Mouse (Mus musculus) forelimb bud, embryonic 11.5 days (tissue): ENCODE data around the gene Sept7.
"Not testable (repeated sequence)": the region's sequence is repeated elsewhere in the genome, so short reads cannot be mapped to it uniquely, and the experiment has no call there.

Experiments used
- DNase-seq: peaks from one replicate; pipeline ENCODE4 v3.0.0-alpha.2; 2012; ENCODE audit warnings: low read depth, low spot score

The Sept7 gene

GRCm38 (mm10) chr9:25253478-25253824 lies 1.2 kb downstream of the Sept7 start:
- no peak for DNase-seq

- DNase-seq, result no peak
Observed at GRCm38 (mm10) chr9:25260411-25260810, 8.2 kb downstream of the Sept7 start.

GRCm38 (mm10) chr9:25260979-25261378 lies 8.7 kb downstream of the Sept7 start:
- no peak for DNase-seq

- no peak for DNase-seq
Observed at GRCm38 (mm10) chr9:25262087-25262486, 9.8 kb downstream of the Sept7 start.

- no peak for DNase-seq
Observed at GRCm38 (mm10) chr9:25265795-25266194, 13.6 kb downstream of the Sept7 start.

GRCm38 (mm10) chr9:25267133-25267532 lies 14.9 kb downstream of the Sept7 start:
- DNase-seq, result no peak

GRCm38 (mm10) chr9:25267574-25267973 lies 15.3 kb downstream of the Sept7 start:
- no peak for DNase-seq

- no peak for DNase-seq
Observed at GRCm38 (mm10) chr9:25271902-25272301, 19.7 kb downstream of the Sept7 start.

- no peak for DNase-seq
Observed at GRCm38 (mm10) chr9:25289796-25290195, 37.6 kb downstream of the Sept7 start.

GRCm38 (mm10) chr9:25309505-25310182 lies 57.4 kb downstream of the Sept7 start:
- peak; percentile 60 for DNase-seq

GRCm38 (mm10) chr9:25314304-25314703 lies 62.1 kb downstream of the Sept7 start:
- DNase-seq, result no peak

GRCm38 (mm10) chr9:25317827-25318505 lies 65.7 kb downstream of the Sept7 start:
- DNase-seq, result peak; percentile 19

- DNase-seq, result not testable (repeated sequence)
Observed at GRCm38 (mm10) chr9:25319676-25320075, 67.4 kb downstream of the Sept7 start.

GRCm38 (mm10) chr9:25327727-25328370 lies 75.6 kb downstream of the Sept7 start:
- no peak for DNase-seq

GRCm38 (mm10) chr9:25328946-25329723 lies 76.9 kb downstream of the Sept7 start:
- no peak for DNase-seq

GRCm38 (mm10) chr9:25337436-25338198 lies 85.4 kb downstream of the Sept7 start:
- DNase-seq, result no peak

GRCm38 (mm10) chr9:25340412-25340811 lies 88.2 kb downstream of the Sept7 start:
- DNase-seq, result no peak

- no peak for DNase-seq
Observed at GRCm38 (mm10) chr9:25353775-25354174, 101.5 kb downstream of the Sept7 start.

- DNase-seq, result no peak
Observed at GRCm38 (mm10) chr9:25355806-25356205, 103.6 kb downstream of the Sept7 start.

- no peak for DNase-seq
Observed at GRCm38 (mm10) chr9:25357589-25357988, 105.3 kb downstream of the Sept7 start.

GRCm38 (mm10) chr9:25358018-25358417 lies 105.8 kb downstream of the Sept7 start:
- DNase-seq, result no peak
